Mouse (Mus musculus) adrenal gland, postnatal 14 days (tissue): ENCODE measurements around the gene Itfg2. TPM values are rescaled to one million over a fixed set of nuclear protein-coding genes. Genes with fewer than 3 reads are reported as not detected.

Experiments
- DNase-seq: peaks from one replicate; pipeline ENCODE4 v3.0.0; 2021; ENCODE audit warnings: mixed read lengths
- total RNA-seq: library from RNA; stranded (reverse); gene quantifications from 2 replicates; pipeline ENCODE4 v1.2.3, GENCODE M21; 2021

The Itfg2 gene
- total RNA-seq, 1 experiment from 2014 or later = 21.6 TPM

DNA sequence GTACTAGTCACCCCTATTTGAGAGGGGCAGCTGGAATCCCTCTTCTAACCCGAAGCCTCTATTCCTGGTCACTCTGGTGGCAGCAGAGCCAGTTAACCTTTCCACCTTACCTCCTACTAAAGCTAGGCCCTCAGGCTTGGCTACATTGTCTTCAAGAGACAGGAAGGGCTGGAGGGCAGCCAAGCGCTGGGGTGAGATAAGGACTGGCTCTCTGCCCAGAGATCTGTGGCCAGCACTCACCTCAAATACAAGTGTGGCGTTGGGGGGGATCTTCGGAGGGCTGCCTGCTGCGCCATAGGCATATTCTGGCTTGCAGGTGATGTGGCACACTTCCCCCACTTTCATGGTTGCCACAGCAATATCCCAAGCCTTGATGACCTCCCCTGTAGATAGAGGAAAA, 10.7 kb upstream of the Itfg2 start:
- peak; percentile 90 for DNase-seq

GRCm38 (mm10) chr6:128433566-128433965, 8.8 kb upstream of the Itfg2 start:
- no peak for DNase-seq

GRCm38 (mm10) chr6:128432356-128432915, 7.7 kb upstream of the Itfg2 start:
- DNase-seq = peak; percentile 13

GRCm38 (mm10) chr6:128429826-128430225, 5.1 kb upstream of the Itfg2 start:
- no peak for DNase-seq

- DNase-seq = no peak
Measured at GRCm38 (mm10) chr6:128429300-128429699, 4.6 kb upstream of the Itfg2 start.

- no peak for DNase-seq
Measured at GRCm38 (mm10) chr6:128427571-128427970, 2.8 kb upstream of the Itfg2 start.

DNA sequence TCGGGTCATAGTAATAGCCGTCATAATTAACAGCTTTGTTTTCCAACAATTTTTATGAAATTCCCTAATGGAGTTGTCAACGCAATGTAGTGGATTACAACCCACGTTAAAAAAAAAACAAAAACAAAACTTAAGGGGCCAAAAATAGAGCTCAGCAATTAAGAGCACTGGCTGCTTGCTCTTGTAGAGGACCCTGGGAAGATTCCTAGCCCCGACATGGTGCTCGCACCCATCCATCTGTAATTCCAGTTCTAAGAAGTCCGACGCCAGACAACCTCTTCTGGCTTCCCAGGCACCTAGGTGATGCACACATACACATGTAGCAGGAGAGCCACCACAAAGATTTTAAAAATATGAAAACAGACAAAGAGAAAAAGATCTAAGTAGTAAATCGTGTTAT, 315 bp upstream of the Itfg2 start:
- DNase-seq = no peak

DNA sequence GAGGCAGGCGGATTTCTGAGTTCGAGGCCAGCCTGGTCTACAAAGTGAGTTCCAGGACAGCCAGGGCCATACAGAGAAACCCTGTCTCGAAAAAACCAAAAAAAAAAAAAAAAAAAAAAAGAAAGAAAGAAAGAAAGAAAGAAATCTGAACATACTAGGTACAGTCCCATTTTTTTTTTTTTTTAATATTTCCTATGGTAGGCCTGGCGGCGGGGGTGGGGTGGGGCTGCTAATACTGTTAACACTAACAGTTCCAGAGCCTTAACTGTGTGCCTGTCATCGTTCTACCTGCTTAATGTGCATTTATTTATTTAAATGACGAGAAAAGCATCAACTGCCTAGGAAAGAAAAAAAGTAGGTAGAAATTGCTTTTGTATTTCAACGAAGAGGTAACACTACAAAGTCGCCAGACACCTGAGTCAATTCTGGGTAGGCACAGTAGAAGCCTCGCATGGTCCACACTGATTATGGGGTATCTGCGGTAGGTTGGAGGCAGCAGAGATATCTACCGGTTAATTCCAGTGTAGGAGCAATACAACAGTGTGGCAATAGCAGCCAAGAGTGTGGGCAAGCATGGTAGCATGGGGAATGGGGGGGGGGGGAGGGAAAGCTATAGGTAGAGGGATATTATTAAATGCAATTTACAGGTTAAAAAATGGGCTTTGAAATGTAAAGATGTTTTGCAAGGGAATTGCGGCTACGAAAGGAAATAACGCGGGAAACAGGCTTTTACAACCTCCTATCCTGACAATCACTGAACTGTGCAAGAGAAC, 1.0 kb downstream of the Itfg2 start:
- DNase-seq = no peak

DNA sequence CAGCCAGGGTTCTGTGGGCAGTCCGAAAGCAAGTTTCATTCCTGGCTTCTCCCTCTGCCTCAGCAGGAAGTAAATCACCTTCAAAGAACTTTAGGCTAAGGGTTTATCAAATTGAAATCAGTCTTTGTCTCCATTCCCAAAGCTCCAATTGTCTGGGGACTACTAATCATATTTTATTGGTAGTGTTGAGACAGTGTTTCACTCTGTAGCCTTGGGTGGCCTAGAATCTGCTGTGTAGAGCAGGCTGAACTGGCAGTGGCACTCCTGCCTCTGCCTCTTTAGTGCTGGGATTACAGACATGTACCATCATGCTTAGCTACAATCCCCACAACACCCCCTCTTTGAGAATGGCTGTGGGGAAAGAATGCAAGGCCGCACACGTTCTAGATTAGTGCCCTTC, 3.3 kb downstream of the Itfg2 start:
- DNase-seq = peak; percentile 18

DNA sequence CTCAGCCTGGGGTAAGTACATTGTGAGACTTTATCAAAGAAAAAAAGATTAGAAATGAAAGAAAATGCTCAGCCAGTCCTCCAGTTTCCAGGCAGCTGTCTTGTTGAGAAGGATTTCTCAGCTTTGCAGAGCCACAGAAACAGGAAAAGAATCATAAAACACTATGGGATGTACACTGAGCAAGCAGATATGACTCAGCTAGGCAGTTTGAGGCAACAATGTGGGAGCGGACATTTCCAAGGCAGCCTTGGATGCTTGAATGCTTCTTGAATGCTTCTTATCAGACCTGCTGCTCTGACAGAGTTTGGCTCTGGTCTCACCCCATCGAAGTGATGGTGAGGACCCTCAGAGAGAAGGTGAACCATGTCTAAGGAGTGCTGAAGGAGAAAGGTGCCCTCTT, 3.7 kb downstream of the Itfg2 start:
- peak; percentile 34 for DNase-seq

DNA sequence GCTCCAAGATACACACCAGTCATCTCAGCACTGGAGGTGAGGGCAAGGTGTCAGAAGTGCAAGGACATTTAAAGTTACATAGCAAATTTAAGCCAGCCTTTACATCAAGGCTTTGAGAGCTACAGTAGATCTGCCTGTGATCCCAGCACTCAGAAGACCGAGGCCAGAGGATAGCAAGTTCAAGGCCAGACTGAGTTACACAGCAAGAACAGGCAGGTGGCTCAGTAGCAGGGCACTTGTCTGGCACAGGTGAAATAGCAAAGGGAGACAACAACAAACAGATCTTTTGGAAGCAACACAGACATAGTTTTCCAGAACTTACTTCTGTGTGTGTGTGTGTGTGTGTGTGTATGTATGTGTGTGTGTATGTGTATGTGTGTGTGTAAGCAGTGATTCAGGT, 6.7 kb downstream of the Itfg2 start:
- DNase-seq = no peak

DNA sequence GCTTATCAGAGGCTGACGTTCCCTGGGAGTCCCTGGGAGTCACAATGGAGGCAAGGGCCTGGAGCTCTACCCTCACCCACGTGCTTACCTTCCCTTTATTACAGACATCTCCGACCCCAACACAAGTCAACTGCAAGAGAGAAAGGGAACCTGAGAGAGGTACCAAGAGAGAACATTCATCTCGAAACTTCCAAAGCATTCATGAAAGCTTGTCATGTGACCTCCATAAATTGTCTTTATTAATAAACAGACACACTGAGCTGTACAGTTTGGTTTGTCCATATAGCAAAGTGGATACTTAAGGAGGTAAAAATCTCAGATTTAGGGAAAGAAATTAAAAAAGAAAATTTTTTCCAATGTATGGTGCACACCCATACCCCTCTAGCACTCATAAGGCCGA, 8.6 kb downstream of the Itfg2 start:
- no peak for DNase-seq

DNA sequence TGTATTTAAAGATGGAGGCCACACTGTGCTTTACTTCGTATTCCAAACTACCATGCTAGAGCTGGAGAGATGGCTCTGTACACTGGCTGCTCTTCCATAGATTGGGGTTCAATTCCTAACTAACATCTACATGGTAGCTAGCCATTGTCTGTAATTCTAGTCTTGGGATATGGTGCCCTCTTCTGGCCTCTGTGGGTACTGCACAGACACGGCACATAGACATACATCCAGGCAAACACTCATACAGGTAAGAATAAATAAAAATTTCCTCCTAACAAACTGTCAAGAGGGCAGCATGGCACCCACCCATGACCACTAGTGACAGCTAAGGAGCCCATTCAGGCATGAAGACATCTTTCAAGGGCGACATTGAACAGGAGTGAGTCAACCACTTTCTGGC, 13.6 kb downstream of the Itfg2 start:
- DNase-seq = peak; percentile 77

DNA sequence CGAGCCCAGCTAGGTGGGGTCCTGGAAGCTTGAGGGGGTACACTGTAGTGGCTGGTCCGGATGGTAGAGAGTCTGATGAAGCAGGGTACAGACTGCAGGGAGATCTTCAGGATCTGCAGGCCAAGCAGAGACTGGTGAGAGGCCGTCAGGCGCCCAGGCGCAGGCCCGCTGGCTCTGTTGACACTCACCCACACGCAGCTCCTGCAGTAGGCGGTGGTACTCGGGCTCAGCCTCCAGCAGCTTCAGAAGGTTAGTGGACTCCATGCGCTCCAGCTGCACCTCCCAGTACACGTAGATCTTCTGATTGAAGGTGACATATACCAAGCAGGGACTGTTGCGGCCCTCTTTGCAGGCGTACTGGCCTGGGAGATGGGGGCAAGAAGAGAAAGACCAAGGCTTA, 14.4 kb downstream of the Itfg2 start:
- no peak for DNase-seq

- no peak for DNase-seq
Measured at GRCm38 (mm10) chr6:128408544-128409125, 16.1 kb downstream of the Itfg2 start.

DNA sequence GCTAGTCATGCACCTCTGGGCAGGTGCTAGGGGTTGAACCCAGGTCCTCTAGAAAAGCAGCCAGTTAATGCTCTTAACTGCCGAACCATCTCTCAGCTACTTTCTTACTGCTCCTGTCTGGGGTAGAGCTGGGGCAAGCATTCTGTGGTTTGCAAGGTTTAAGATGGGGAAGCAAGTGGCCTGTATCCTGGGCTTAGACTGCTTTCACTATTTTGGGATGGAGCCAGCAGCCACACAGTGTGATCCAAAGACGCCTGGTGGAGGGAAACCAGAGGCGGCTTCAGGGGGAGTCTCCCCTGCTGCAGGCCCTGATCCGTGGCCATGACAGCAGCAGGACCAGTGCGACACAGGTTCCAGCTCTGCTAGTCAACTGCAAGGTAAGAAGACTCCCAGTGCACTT, 20.0 kb downstream of the Itfg2 start:
- peak; percentile 30 for DNase-seq

- DNase-seq = peak; percentile 61
Measured at GRCm38 (mm10) chr6:128399421-128400185, 25.1 kb downstream of the Itfg2 start.

GRCm38 (mm10) chr6:128398996-128399395, 25.7 kb downstream of the Itfg2 start, which contains the start of gene Nrip2:
Gene Nrip2 (plus strand): TSS chr6:128399296.
- DNase-seq = no peak

GRCm38 (mm10) chr6:128397574-128398261, 27.0 kb downstream of the Itfg2 start:
- DNase-seq = peak; percentile 86

DNA sequence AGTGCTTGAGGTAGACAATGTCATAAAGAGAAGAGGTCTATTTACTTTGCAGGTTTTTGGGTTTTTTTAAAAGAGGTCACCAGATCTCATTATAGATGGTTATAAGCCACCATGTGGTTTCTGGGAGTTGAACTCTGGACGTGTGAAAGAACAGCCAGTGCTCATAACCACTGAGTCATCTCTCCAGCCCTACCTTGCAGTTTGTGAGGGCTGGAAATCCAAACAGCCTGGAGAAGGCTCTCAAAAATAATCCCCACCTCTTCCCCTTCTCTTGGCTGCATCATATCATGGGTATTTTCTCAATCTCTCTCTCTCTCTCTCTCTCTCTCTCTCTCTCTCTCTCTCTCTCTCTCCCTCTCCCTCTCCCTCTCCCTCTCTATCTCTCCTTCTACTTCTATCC, 34.0 kb downstream of the Itfg2 start:
- no peak for DNase-seq

GRCm38 (mm10) chr6:128389185-128389584, 35.5 kb downstream of the Itfg2 start:
- DNase-seq = no peak

DNA sequence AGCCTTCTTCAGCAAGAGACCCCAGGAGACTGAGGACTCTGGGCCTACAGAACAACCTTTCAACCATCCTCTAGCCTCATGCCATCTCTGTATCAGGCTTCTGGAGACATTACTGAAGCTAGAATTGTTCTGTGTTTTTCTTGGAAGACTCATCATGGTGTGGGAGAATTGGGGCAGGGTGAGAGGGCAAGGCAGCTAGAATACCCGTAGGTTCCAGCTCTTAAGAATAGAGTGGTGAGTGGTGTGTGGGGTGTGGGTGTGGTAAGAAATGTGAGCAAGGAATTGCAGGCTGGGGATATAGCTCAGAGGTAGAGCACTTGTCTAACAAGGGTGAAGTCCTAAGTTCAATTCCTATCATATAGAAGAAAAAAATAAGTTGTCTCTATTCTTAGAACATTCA, 39.7 kb downstream of the Itfg2 start:
- DNase-seq = no peak
